Mouse (Mus musculus) ES-Bruce4 (cell line): ENCODE results near the gene Dph6. TPM values are rescaled to one million over a fixed set of nuclear protein-coding genes. Genes with fewer than 3 reads are reported as not detected.
"Not testable (repeated sequence)": the region's sequence is repeated elsewhere in the genome, so short reads cannot be mapped to it uniquely, and the experiment has no call there.

Experiments
- H3K27ac ChIP-seq: 2 replicates; pipeline ENCODE4 v1.5.1; 2012; ENCODE audit warnings: low read length, inconsistent platforms; ENCODE audit not compliant: insufficient read depth
- H3K27me3 ChIP-seq: 2 replicates; pipeline ENCODE4 v1.6.1; 2012; ENCODE audit warnings: mild to moderate bottlenecking, low read length, inconsistent platforms; ENCODE audit not compliant: control insufficient read depth, poor library complexity, insufficient read depth, severe bottlenecking
- H3K36me3 ChIP-seq: 2 replicates; pipeline ENCODE4 v1.6.1; 2012; ENCODE audit warnings: inconsistent platforms, mild to moderate bottlenecking, low read length, moderate library complexity; ENCODE audit not compliant: control insufficient read depth, poor library complexity, insufficient read depth, severe bottlenecking
- H3K4me1 ChIP-seq: one replicate; pipeline ENCODE4 v1.8.1; 2011; ENCODE audit warnings: low read length; ENCODE audit not compliant: control insufficient read depth, insufficient read depth
- H3K4me3 ChIP-seq: 2 replicates; pipeline ENCODE4 v1.5.1; 2011; ENCODE audit warnings: low read depth, mild to moderate bottlenecking, low read length
- H3K9ac ChIP-seq: 2 replicates; pipeline ENCODE4 v1.6.1; 2012; ENCODE audit warnings: low read depth, mild to moderate bottlenecking, inconsistent platforms; ENCODE audit not compliant: poor library complexity, severe bottlenecking
- H3K9me3 ChIP-seq: replicated peaks from 2 replicates; pipeline ENCODE4 v1.6.1; 2012; ENCODE audit warnings: mild to moderate bottlenecking, low read length, inconsistent platforms; ENCODE audit not compliant: control insufficient read depth, poor library complexity, insufficient read depth, severe bottlenecking
- CTCF ChIP-seq: IDR thresholded peaks from one replicate; pipeline ENCODE4 v1.8.1; 2011; ENCODE audit warnings: low read depth, low read length
- EP300 ChIP-seq: IDR thresholded peaks from 2 replicates; pipeline ENCODE4 v1.6.1; 2011; ENCODE audit warnings: low read depth, low read length; ENCODE audit not compliant: insufficient read depth
- POLR2A ChIP-seq: IDR thresholded peaks from one replicate; pipeline ENCODE4 v1.8.1; 2011; ENCODE audit warnings: low read length; ENCODE audit not compliant: insufficient read depth
- polyA plus RNA-seq: library from polyadenylated mRNA; stranded (reverse); fragments of >200 nt; gene quantifications from 2 replicates; pipeline ENCODE4 v1.2.4, GENCODE M21; 2011; ENCODE audit warnings: low read depth; ENCODE audit not compliant: missing spikeins, insufficient read depth, insufficient read length

Dph6 gene
- polyA plus RNA-seq, 1 experiment, result 33.2 TPM

DNA sequence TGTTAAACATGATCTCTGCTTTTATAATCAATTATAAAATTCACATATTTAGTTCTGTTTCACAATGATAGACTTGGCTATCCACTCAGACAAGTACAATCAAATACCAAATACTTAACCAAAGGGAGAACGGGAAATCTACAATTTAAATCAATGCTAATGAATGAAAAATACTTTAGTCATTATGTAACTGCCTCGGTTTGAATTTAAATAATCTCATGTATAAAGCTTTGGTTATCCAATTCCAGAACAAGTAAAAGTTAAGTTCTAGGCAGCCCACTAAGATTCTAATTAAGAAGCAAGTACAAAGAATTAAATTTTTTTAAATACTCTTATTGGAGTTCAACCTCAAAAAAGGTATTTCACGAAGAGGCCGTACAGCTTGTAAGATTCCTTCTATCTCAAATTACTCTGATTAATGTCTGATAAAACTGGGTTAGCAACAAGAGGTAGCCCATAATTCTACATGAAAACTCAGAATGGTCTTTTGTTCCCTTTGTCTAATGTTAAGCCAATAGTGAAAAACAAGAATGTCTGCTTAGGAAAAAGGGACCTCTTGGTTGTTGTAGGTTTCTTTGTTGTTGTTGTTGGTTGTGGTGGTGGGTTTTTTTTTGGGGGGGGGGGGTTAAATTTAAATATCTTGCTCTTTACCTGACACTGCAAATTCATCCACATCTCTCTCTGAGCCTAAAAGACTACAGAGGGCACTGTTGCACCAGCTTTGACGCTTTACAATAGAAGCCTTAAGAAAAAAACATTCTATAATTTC, 32.8 kb downstream of the Dph6 start:
- H3K27ac ChIP-seq, result no peak overlapping the region
- no peaks in the 10 kb centered on the region for H3K36me3 ChIP-seq
- H3K9ac ChIP-seq, result no peak overlapping the region
- no peaks in the 10 kb centered on the region for H3K27me3 ChIP-seq
- no peaks in the 10 kb centered on the region for H3K9me3 ChIP-seq
- H3K4me1 ChIP-seq, result no peaks in the 10 kb centered on the region
- TF ChIP-seq CTCF, result no peak
- no peak overlapping the region for H3K4me3 ChIP-seq

DNA sequence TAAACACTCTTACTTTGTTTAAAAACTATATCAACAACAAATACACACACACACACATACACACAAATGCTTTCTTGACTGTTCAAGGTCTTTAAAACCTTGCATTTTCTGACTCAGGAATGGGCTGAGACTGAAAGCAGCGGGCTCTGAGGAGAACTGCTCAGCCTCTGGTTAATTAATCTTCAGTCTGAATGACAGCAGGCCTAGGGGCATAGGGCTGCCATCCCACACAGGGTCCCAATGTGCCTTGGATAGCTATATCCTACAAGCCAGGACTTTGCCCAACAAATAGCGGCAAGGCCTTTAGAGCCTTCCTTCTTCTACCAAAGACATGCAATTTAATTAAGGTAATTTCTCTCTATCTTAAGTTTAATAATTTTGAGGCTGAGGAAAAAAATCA, 43.2 kb downstream of the Dph6 start:
- Histone ChIP-seq H3K9ac (no peak overlapping the region), H3K36me3 (no peaks in the 10 kb centered on the region), H3K27ac (no peak overlapping the region), H3K9me3 (no peaks in the 10 kb centered on the region), H3K27me3 (no peaks in the 10 kb centered on the region), H3K4me3 (no peak overlapping the region), H3K4me1 (no peaks in the 10 kb centered on the region)
- TF ChIP-seq EP300, result no peak

DNA sequence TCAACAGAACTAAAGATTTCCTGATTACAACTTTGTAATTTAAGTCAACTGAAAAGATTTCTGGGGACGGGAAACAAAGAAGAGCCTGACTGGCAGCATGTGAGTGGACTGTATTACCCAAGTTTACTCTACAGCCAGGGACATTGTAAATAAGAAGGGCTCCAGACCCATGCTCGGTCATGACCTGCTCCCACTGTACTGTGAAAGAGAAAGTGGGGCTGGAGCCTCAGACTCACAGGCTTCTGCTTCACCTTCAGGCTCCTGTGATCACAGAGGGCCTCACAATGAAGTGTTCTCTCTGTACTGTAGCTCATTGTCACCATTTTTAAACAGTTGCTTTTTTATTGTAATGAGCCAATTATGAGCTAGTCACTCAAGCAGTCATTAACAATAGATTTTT, 44.7 kb downstream of the Dph6 start:
- TF ChIP-seq CTCF, result no peak
- TF ChIP-seq EP300, result no peak
- TF ChIP-seq POLR2A, result no peak

DNA sequence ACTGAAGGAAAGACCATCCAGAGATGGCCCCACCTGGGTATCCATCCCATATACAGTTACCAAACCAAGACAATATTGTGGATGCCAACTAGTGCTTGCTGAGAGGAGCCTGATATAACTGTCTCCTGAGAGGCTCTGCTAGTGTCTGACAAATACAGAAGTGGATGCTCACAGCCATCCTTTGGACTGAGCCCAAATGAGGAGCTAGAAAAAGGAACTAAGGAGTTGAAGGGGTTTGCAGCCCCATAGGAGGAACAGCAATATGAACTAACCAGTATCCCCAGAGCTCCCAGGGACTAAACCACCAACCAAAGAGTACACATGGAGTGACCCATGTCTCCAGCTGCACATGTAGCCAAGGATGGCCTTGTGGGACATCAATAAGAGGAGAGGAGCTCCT, 49.6 kb downstream of the Dph6 start:
- not testable (repeated sequence) for H3K27ac ChIP-seq, H3K27me3 ChIP-seq, H3K4me1 ChIP-seq, H3K36me3 ChIP-seq, H3K9ac ChIP-seq, H3K4me3 ChIP-seq, H3K9me3 ChIP-seq

More for the DNA sequence above, 44.7 kb downstream of the Dph6 start:
- H3K27ac ChIP-seq, result no peak overlapping the region
- no peaks in the 10 kb centered on the region for H3K4me1 ChIP-seq
- H3K36me3 ChIP-seq, result no peaks in the 10 kb centered on the region
- no peak overlapping the region for H3K4me3 ChIP-seq
- no peak overlapping the region for H3K9ac ChIP-seq
- no peaks in the 10 kb centered on the region for H3K9me3 ChIP-seq
- H3K27me3 ChIP-seq, result no peaks in the 10 kb centered on the region

DNA sequence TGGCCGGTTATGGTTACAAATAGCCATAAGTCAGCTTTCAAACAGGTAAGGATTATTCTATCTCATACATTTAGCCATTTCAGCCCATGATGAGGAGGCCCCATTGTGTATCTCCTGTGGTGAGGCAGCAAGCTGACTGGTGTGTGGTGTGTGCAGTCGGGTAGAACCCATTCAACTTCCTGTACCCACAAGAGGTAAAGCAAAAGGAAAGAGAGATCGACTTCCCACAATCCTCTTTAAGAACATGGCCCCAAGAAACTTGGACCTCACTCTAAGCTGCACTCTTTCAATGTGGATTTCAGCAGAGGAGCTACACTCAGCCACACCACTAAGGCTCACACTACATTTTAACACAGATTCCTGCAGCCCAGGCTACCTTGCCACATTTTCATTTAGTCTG, 53.6 kb downstream of the Dph6 start:
- Histone ChIP-seq H3K9ac (no peak overlapping the region), H3K36me3 (no peaks in the 10 kb centered on the region), H3K27me3 (no peaks in the 10 kb centered on the region), H3K4me1 (no peaks in the 10 kb centered on the region), H3K27ac (no peak overlapping the region), H3K4me3 (no peak overlapping the region), H3K9me3 (no peaks in the 10 kb centered on the region)
- TF ChIP-seq POLR2A (no peak), EP300 (no peak), CTCF (no peak)

DNA sequence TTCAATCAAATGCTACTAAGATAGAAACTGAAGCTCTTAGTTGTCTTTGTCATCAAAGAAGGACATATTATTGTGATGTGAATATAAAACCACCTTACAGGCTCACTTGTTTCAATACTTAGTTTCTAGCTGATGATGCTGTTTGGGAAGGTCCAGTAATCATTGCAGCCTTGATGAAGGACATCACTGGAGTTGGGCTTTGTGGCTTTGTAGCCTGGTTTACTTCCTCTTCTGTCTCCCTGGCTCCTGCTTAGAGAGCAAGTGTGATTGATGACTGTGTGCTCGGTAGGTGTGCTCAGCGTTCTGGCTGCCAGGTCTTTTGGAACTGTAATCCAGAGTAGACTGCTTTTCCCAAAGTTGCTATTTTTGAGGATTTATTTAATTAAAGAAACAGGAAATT, 55.0 kb downstream of the Dph6 start:
- TF ChIP-seq CTCF (no peak), EP300 (no peak), POLR2A (no peak)
- H3K27me3 ChIP-seq, result no peaks in the 10 kb centered on the region
- H3K27ac ChIP-seq, result no peak overlapping the region
- H3K9ac ChIP-seq, result no peak overlapping the region
- H3K4me1 ChIP-seq, result no peaks in the 10 kb centered on the region
- no peak overlapping the region for H3K4me3 ChIP-seq
- H3K9me3 ChIP-seq, result no peaks in the 10 kb centered on the region
- H3K36me3 ChIP-seq, result no peaks in the 10 kb centered on the region

DNA sequence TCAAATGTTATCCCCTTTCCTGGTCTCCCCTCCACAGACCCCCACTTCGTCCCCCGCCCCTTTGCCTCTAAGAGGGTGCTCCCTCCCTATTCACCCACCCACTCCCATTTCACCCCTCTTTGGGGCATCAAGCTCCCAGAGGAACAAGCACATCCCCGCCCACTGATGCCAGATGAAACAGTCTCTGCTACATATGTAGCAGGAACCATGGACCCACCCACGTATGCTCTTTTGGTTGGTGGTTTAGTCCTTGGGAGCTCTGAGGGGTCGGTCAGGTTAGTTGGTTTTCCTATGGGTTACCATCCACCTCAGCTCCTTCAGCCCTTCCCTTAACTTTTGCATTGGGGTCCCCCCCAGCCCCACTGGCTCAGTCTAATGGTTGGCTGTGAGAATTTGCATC, 61.4 kb downstream of the Dph6 start:
- Histone ChIP-seq H3K4me3 (no peak overlapping the region), H3K4me1 (no peaks in the 10 kb centered on the region), H3K27ac (no peak overlapping the region), H3K9ac (no peak overlapping the region), H3K27me3 (no peaks in the 10 kb centered on the region), H3K36me3 (no peaks in the 10 kb centered on the region), H3K9me3 (no peaks in the 10 kb centered on the region)
- TF ChIP-seq EP300 (no peak), CTCF (no peak), POLR2A (no peak)
